Mouse (Mus musculus) lung, postnatal 0 days (tissue): Measurements from ENCODE around the gene Gm826.

Experiments used
- CTCF ChIP-seq: IDR thresholded peaks from 2 replicates; pipeline ENCODE4 v1.5.1; 2016; ENCODE audit warnings: antibody characterized with exemption, mild to moderate bottlenecking
- EP300 ChIP-seq: IDR thresholded peaks from 2 replicates; pipeline ENCODE4 v1.6.1; 2016; ENCODE audit warnings: antibody characterized with exemption, mild to moderate bottlenecking, control low read depth

DNA sequence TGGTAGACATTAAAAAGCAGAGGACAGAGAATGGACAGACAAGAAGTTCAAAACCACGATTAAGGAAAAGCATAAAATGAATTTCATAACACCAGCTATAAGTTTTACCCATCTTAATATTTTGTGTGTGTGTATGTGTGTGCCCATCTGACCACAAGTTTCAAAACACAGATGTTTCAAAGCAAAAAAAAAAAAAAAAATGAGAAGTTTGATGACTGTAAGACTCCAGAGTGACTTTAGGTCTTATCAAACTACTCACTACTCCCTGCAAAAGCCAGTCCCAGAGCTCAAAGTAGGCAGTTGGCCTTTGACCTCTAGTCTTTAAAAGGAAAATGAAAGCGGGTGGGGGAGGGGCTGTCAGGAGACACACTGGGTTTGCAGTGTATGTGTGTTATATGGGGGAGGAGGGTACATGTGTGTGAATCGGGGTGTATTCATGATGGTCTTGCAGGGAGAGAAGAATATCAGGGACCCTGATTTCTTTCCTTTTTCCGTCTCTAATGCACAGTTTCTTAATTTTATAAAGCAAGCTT lies 14.2 kb upstream of the Gm826 start:
- TF ChIP-seq CTCF (no peak), EP300 (no peak)
